Mouse (Mus musculus) frontal cortex, adult 2 months (tissue): Measurements from ENCODE around the gene Lyz1. TPM values are rescaled to one million over a fixed set of nuclear protein-coding genes. Genes with fewer than 3 reads are reported as not detected.
"Not testable (repeated sequence)": the region's sequence is repeated elsewhere in the genome, so short reads cannot be mapped to it uniquely, and the experiment has no call there.

Experiments used
- DNase-seq, 2 experiments: peaks; one replicate each; pipeline ENCODE4 v3.0.0; 2022; ENCODE audit warnings: low spot score in 1 of 2; ENCODE audit errors: extremely low spot score in 1 of 2
- polyA plus RNA-seq: library from polyadenylated mRNA; depleted of rRNA; stranded (reverse); fragments of >200 nt; gene quantifications from 2 replicates; pipeline ENCODE4 v1.2.3, GENCODE M21; 2012

Gene Lyz1
- polyA plus RNA-seq, 1 experiment = 0.16 TPM

- no peak for DNase-seq
These were observed 4.3 kb downstream of the Lyz1 start for GRCm38 (mm10) chr10:117288197-117289033.

- DNase-seq = no peak
These were observed 5.3 kb downstream of the Lyz1 start for GRCm38 (mm10) chr10:117287226-117287850.

DNA sequence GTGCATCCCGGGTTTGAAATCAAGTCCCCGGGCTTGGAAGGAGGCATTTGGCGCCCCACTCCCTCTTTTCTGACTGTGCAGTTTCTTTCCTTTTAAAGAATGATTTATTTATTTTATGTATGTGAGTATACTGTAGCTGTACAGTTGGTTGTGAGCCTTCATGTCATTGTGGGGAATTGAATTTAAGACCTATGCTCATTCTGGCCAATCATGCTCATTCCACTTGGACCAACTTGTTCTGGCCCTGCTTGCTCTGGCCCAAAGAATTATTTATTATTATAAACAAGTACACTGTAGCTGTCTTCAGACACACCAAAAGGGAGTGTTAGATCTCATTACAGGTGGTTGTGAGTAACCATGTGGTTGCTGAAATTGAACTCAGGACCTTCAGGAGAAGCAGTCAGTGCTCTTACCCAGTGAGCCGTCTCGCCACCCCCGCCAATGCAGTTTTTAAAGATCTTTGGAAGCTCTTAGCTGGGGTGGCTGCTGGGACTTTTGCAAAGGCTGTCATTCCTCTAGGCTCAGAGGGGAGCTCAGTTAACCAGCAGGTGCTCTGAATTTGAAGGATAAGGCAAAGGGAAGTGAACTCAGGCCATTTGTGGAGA lies 6.2 kb downstream of the Lyz1 start:
- no peak for DNase-seq

DNA sequence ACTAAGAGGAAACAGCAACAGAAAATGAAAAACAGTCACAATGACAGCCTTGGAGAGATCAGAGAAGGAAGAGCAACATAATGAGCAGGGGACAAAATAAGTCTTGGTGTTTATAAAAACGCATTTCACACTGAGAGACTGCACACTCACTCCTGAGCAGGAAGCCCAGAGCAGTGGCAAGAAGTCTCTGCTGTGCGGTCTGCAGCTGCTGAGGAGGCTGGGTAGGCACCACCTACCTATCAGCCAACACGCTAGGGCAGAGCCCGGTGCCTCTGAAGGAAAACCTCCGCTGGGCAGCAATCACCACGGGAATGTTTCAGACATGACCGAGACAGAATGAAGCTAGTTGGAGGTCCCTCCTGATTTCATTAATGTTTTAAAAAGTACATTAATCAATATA lies 7.1 kb downstream of the Lyz1 start:
- DNase-seq = not testable (repeated sequence)

DNA sequence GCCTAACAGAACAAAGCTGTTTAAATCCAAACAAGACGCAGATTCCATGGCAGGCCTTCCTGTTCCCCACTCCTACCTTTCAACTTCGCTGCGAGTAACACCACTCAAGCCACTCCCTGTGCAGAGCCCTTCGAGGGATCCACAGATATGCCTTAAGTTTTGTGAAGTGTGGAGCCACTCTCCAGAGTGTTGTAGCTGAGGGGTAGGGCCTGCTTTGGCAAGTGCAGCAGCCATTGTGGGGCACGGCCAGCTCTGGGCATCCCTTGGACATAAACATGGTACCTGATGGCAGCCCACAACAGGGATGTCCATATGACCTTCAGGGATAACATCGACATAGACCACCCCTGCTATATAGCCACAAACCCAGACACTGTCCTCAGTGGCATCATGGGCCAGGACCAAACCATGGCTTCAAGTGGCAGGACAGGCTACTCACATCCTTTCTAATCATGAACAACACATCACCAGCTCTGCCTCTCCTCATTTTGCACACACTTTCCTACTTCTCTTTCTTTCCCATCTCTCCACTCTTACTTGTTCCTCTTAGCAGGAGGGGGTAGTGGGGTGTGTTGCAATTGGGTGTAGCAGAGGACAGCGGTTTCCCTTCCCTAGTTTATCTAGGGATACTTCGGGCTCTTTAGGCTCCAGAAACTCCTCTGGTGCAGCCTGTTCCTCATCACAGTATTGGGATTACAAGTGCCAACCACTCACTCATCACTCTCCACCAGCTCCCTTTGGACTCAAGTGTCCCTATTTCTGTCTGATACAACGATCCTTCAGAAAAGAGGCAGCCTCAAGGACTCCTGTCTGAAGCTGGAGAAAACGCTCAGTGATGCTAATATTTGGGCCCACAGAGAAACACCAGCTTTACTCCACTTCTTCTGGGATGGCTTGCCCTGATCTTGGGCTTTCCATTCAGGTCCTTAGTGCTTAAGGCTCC lies 7.8 kb downstream of the Lyz1 start:
- DNase-seq = no peak

GRCm38 (mm10) chr10:117283871-117284577 lies 8.6 kb downstream of the Lyz1 start:
- DNase-seq = no peak

DNA sequence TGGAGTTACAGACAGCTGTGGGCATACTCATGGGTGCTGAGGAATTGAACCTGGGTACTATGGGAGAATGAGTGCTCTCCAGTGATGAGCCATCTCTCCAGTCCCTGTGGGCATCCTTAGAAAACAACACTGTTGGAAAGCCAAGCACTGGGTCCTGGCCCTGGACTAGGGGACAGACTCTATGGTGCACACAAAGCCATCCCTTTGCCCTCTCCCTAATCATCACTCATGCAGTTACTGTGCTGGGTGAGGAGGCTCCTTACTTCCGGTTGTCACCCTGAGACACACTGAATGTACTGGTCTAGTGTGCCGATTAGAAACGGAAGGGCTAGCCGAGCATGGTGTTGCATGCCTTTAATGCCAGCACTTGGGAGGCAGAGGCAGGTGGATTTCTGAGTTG lies 9.5 kb downstream of the Lyz1 start:
- DNase-seq = not testable (repeated sequence)

DNA sequence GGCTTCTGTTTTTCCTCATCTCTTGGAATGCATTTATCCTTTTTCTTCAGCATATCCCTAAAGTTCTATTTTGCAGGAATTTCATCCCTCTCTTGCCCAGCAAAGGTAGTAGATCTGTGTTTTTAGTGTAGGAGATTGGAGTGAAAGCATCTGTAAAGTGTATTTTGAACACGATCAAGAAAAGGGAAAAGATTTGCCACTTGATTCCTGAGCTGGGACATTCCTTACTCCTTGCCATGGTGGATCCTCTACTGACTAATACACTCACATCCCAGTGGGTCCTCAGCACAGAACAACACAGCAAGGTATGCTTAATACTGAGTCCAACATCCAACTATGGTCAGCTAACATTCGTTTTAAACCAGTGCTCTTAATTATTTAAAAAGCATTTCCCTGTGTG lies 10.1 kb downstream of the Lyz1 start:
- no peak for DNase-seq

DNA sequence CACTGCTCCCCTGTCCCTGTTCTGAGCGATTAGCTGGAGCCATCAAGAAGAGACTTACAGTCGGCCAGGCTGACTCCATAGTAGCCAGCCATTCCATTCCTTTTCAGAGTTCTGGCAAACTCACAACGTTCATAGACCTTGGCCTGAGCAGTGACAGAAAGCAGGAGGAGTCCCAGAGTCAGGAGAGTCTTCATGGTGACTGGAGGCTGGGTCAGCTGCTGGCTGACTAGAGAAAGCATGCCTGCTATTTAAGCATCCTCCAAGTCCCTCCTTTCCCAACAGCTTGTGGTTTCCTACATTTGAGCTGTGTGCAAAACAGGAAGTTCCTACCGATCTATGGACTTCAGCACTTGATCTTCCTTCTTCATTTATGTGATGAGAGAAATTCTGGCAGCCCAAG lies 10.6 kb downstream of the Lyz1 start, which contains the start of gene Lyz2:
Gene Lyz2 (minus strand): TSS at position 273 of the 400 bp plus-strand sequence.
- no peak for DNase-seq

- no peak for DNase-seq
These were observed 11.2 kb downstream of the Lyz1 start for GRCm38 (mm10) chr10:117281381-117281920.

GRCm38 (mm10) chr10:117280000-117280399 lies 12.7 kb downstream of the Lyz1 start:
- DNase-seq = no peak

- not testable (repeated sequence) for DNase-seq
These were observed 14.2 kb downstream of the Lyz1 start for GRCm38 (mm10) chr10:117278510-117278909.

GRCm38 (mm10) chr10:117277779-117278178 lies 14.9 kb downstream of the Lyz1 start:
- DNase-seq = not testable (repeated sequence)

DNA sequence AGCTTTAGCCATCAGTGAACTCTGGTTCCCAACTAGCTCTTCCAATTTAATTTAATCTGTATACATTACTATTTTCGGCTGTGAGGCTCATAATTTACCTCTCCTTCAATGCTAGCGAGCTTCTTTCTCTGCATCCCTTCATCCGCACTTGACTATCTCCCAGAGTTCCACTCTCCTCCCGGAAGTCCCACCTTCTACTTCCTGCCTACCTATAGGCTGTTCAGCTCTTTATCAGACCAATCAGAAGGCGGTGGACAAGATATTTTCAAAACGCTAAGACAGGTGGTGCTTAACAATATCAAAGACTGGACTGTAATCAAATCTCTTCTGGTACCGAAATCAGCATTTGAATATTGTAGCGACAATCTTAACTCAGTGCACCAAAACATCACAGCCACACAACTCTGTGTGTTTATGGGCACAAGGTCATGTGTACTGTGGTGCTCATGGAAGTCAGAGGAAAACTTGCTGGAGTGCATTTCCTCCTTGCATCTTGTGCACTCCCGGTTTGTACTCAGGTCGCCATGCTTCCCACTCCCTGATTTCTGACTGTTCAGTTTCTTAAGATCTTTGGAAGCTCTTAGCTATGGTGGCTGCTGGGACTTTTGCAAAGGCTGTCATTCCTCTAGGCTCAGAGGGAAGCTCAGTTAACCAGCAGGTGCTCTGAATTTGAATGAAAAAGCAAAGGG lies 16.8 kb downstream of the Lyz1 start:
- DNase-seq = no peak

GRCm38 (mm10) chr10:117274645-117275044 lies 18.0 kb downstream of the Lyz1 start:
- DNase-seq = not testable (repeated sequence)

- no peak for DNase-seq
These were observed 20.6 kb downstream of the Lyz1 start for GRCm38 (mm10) chr10:117272023-117272422.

DNA sequence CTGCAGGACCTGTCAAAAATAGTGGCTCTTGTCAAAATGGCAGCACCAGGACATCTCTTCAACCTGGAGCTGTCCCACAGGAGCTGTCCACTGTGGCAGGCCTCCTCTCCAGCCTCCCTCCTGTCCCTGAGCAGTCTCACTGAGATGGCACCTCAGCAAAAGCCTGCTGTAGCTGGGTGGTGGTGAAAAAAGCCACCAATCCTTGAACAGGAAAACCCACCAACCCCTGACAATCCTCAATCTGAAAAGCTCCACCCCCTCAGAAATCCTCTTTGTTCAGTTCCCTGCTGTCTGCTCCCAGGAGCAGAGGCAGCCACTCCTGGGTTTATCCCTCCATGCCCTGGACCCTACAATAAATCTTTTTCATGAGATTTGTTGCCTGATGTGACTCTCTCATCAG lies 32.8 kb downstream of the Lyz1 start:
- no peak for DNase-seq

DNA sequence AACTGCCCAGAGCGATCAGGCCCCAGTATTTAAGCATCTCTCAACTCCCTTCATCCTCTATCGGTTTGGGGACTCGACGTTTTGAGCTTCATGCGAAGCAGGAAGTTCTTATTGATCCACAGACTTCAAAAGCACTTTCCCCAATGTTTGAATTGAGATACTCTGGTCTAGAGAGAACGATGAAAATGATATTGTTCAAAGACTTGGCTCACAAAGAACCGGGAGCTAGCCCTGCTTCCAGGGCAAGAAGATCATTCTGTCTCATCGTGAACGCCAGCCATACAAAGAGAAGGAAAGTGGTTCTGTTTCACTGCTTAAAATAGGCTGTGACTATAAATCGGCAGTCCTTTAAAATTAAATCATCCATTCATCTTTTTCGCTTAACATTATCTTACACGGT lies 54.1 kb downstream of the Lyz1 start, which contains the start of gene 9530003J23Rik:
Gene 9530003J23Rik (minus strand): TSS at position 101 of the 400 bp plus-strand sequence.
- no peak for DNase-seq
